Mouse (Mus musculus) G1E (cell line): ENCODE data around the gene Pkd2l1. TPM values are rescaled to one million over a fixed set of nuclear protein-coding genes. Genes with fewer than 3 reads are reported as not detected.
"Not testable (repeated sequence)": the region's sequence is repeated elsewhere in the genome, so short reads cannot be mapped to it uniquely, and the experiment has no call there.

Source experiments
- ATAC-seq: 2 replicates; pipeline ENCODE4 v1.8.0; 2016; ENCODE audit warnings: mild to moderate bottlenecking; ENCODE audit not compliant: insufficient number of reproducible peaks, poor library complexity, low FRiP score, severe bottlenecking; ENCODE audit errors: extremely low read depth
- DNase-seq: peaks from one replicate; pipeline ENCODE4 v3.0.0; 2012; ENCODE audit warnings: low spot score
- H3K27me3 ChIP-seq: 2 replicates; pipeline ENCODE4 v1.6.1; 2012; ENCODE audit warnings: mild to moderate bottlenecking, low read length, inconsistent platforms; ENCODE audit not compliant: insufficient read depth
- H3K36me3 ChIP-seq: replicated peaks from 2 replicates; pipeline ENCODE3; 2012; ENCODE audit warnings: mild to moderate bottlenecking, inconsistent platforms
- H3K4me1 ChIP-seq: 2 replicates; pipeline ENCODE4 v1.6.1; 2012; ENCODE audit warnings: low read depth, low read length, inconsistent platforms, mixed read lengths; ENCODE audit not compliant: insufficient read depth
- H3K4me3 ChIP-seq: 2 replicates; pipeline ENCODE4 v1.5.1; 2012; ENCODE audit warnings: low read depth, mild to moderate bottlenecking, inconsistent platforms, low read length, moderate library complexity, mixed read lengths
- H3K9me3 ChIP-seq: replicated peaks from 2 replicates; pipeline ENCODE4 v1.6.1; 2012; ENCODE audit warnings: inconsistent platforms
- CTCF ChIP-seq: IDR thresholded peaks from 2 replicates; pipeline ENCODE4 v1.5.1; 2012; ENCODE audit warnings: low read depth, low read length, inconsistent platforms, mixed read lengths
- GATA1 ChIP-seq: IDR thresholded peaks from 2 replicates; pipeline ENCODE4 v1.6.1; 2012; ENCODE audit warnings: borderline replicate concordance, low read length, inconsistent platforms, mixed read lengths
- GATA2 ChIP-seq: IDR thresholded peaks from 2 replicates; pipeline ENCODE4 v1.6.1; 2012; ENCODE audit warnings: low read depth, low read length, inconsistent platforms, borderline replicate concordance
- POLR2AphosphoS5 ChIP-seq: IDR thresholded peaks from 2 replicates; pipeline ENCODE4 v1.6.1; 2012; ENCODE audit warnings: low read depth, low read length, inconsistent platforms; ENCODE audit not compliant: insufficient replicate concordance
- TAL1 ChIP-seq: conservative IDR thresholded peaks from 2 replicates; pipeline ENCODE4 v1.6.1; 2012; ENCODE audit warnings: low read depth, low read length, inconsistent platforms, mixed read lengths
- polyA plus RNA-seq: library from polyadenylated mRNA; stranded (reverse); fragments of >175 nt; gene quantifications from 2 replicates; pipeline ENCODE4 v1.2.3, GENCODE M21; 2012
- total RNA-seq, 2 experiments: library from RNA; stranded (forward) in 1 of 2; stranded (reverse) in 1 of 2; fragments of 200-1000 nt in 1 of 2; fragments of >200 nt in 1 of 2; fragmentation: Nextera tagmentation in 1 of 2; gene quantifications; 2 replicates each; pipeline ENCODE4 v1.2.3; 2014 to 2017

Gene Pkd2l1
- total and polyA plus RNA-seq, 3 experiments, result not detected

GRCm38 (mm10) chr19:44132917-44133316 is 59.3 kb downstream of the Pkd2l1 start:
- Histone ChIP-seq H3K4me3 (no peak overlapping the region), H3K27me3 (no peaks in the 10 kb centered on the region), H3K9me3 (no peaks in the 10 kb centered on the region), H3K36me3 (peaks cover 65% of the 10 kb centered on the region), H3K4me1 (peaks cover 25% of the 10 kb centered on the region)
- ATAC-seq, result no peak
- no peak for TF ChIP-seq CTCF
- 0 out of 2 replicates have a peak, but pooled peaks have one; percentile 10 for TF ChIP-seq TAL1
- no peak for TF ChIP-seq POLR2AphosphoS5
- no peak for TF ChIP-seq GATA2
- no peak for DNase-seq

- peaks cover 15% of the 10 kb centered on the region for H3K4me1 ChIP-seq
- H3K36me3 ChIP-seq, result peaks cover 94% of the 10 kb centered on the region
- no peak overlapping the region for H3K4me3 ChIP-seq
- no peaks in the 10 kb centered on the region for H3K9me3 ChIP-seq
- H3K27me3 ChIP-seq, result no peaks in the 10 kb centered on the region
- TF ChIP-seq GATA2 (no peak), POLR2AphosphoS5 (no peak), TAL1 (no peak), GATA1 (no peak), CTCF (no peak)
- ATAC-seq (no peak), DNase-seq (no peak)
These were observed 63.7 kb downstream of the Pkd2l1 start for GRCm38 (mm10) chr19:44128560-44128959.

GRCm38 (mm10) chr19:44127729-44128497 is 64.3 kb downstream of the Pkd2l1 start:
- Histone ChIP-seq H3K27me3 (no peaks in the 10 kb centered on the region), H3K4me3 (no peak overlapping the region), H3K36me3 (peaks cover 94% of the 10 kb centered on the region), H3K4me1 (peaks cover 9% of the 10 kb centered on the region; the same call in 1 of the 2 replicates), H3K9me3 (no peaks in the 10 kb centered on the region)
- no peak for TF ChIP-seq GATA2
- no peak for TF ChIP-seq CTCF
- no peak for TF ChIP-seq POLR2AphosphoS5
- TF ChIP-seq TAL1, result no peak
- TF ChIP-seq GATA1, result no peak
- no peak for ATAC-seq
- DNase-seq, result no peak

GRCm38 (mm10) chr19:44121137-44121536 is 71.1 kb downstream of the Pkd2l1 start:
- ATAC-seq (no peak), DNase-seq (no peak)
- TF ChIP-seq TAL1 (no peak), CTCF (no peak), GATA1 (no peak), POLR2AphosphoS5 (no peak), GATA2 (no peak)
- Histone ChIP-seq H3K4me3 (no peak overlapping the region), H3K4me1 (no peaks in the 10 kb centered on the region), H3K36me3 (peaks cover 94% of the 10 kb centered on the region), H3K27me3 (no peaks in the 10 kb centered on the region), H3K9me3 (no peaks in the 10 kb centered on the region)

- H3K36me3 ChIP-seq, result peaks cover 94% of the 10 kb centered on the region
- H3K9me3 ChIP-seq, H3K4me3 ChIP-seq, DNase-seq, H3K4me1 ChIP-seq, H3K27me3 ChIP-seq, ATAC-seq: not testable (repeated sequence)
These were observed 71.6 kb downstream of the Pkd2l1 start for GRCm38 (mm10) chr19:44120686-44121085.

- no peak for ATAC-seq
- no peaks in the 10 kb centered on the region for H3K4me1 ChIP-seq
- H3K27me3 ChIP-seq, result no peaks in the 10 kb centered on the region
- no peak for TF ChIP-seq CTCF
- TF ChIP-seq GATA2, result no peak
- no peak for TF ChIP-seq TAL1
- TF ChIP-seq GATA1, result no peak
- TF ChIP-seq POLR2AphosphoS5, result no peak
- H3K9me3 ChIP-seq, result no peaks in the 10 kb centered on the region
- DNase-seq, result no peak
- peaks cover 95% of the 10 kb centered on the region for H3K36me3 ChIP-seq
- no peak overlapping the region for H3K4me3 ChIP-seq
These were observed 74.4 kb downstream of the Pkd2l1 start for GRCm38 (mm10) chr19:44117793-44118192.

- ATAC-seq, result no peak
- Histone ChIP-seq H3K4me1 (peaks cover 17% of the 10 kb centered on the region), H3K27me3 (no peaks in the 10 kb centered on the region), H3K9me3 (no peaks in the 10 kb centered on the region), H3K36me3 (peaks cover 79% of the 10 kb centered on the region), H3K4me3 (no peak overlapping the region)
- no peak for DNase-seq
- TF ChIP-seq TAL1, result no peak
- 0 out of 2 replicates have a peak, but pooled peaks have one; percentile 18 for TF ChIP-seq CTCF
- TF ChIP-seq GATA1, result no peak
- TF ChIP-seq GATA2, result no peak
- TF ChIP-seq POLR2AphosphoS5, result no peak
These were observed 80.5 kb downstream of the Pkd2l1 start for GRCm38 (mm10) chr19:44111706-44112105.
